Mouse (Mus musculus): ENCODE results near the gene Fpgs. TPM values are rescaled to one million over a fixed set of nuclear protein-coding genes. Genes with fewer than 3 reads are reported as not detected.

Fpgs gene
- polyA plus RNA-seq, 1 experiment from 2014 or later, result 17.3 TPM

- WGBS, result 65% methylated on average over 12 of the region's 12 CpGs
- Histone ChIP-seq H3K9me3 (no peaks in the 10 kb centered on the region), H3K4me3 (no peak overlapping the region), H3K4me2 (replicated peaks) (no peak overlapping the region), H3K27me3 (replicated peaks) (no peaks in the 10 kb centered on the region), H3K36me3 (no peaks in the 10 kb centered on the region), H3K9ac (no peak overlapping the region), H3K27ac (no peak overlapping the region), H3K4me1 (peaks cover 5% of the 10 kb centered on the region; the same call in 1 of the 2 replicates)
- no peak for ATAC-seq (ENCODE audit: low FRiP score, low read depth)
Observed at GRCm38 (mm10) chr2:32655826-32656225, 48.1 kb downstream of the Fpgs start.

GRCm38 (mm10) chr2:32655394-32655744 lies 48.6 kb downstream of the Fpgs start:
- Histone ChIP-seq H3K4me2 (replicated peaks) (no peak overlapping the region), H3K9ac (no peak overlapping the region), H3K4me1 (peaks cover 5% of the 10 kb centered on the region; the same call in 1 of the 2 replicates), H3K9me3 (no peaks in the 10 kb centered on the region), H3K27ac (no peak overlapping the region), H3K4me3 (no peak overlapping the region), H3K36me3 (no peaks in the 10 kb centered on the region), H3K27me3 (replicated peaks) (no peaks in the 10 kb centered on the region)
- no peak for ATAC-seq (ENCODE audit: low FRiP score, low read depth)
- 84% methylated on average over 3 of the region's 3 CpGs for WGBS

GRCm38 (mm10) chr2:32654743-32655393 lies 49.1 kb downstream of the Fpgs start:
- H3K4me3 ChIP-seq, result no peak overlapping the region
- no peaks in the 10 kb centered on the region for H3K9me3 ChIP-seq
- H3K27ac ChIP-seq, result no peak overlapping the region
- ATAC-seq (ENCODE audit: low FRiP score, low read depth), result no peak
- H3K27me3 ChIP-seq (replicated peaks), result no peaks in the 10 kb centered on the region
- 68% methylated on average over 14 of the region's 14 CpGs for WGBS
- H3K36me3 ChIP-seq, result no peaks in the 10 kb centered on the region
- H3K9ac ChIP-seq, result no peak overlapping the region
- no peak overlapping the region for H3K4me2 ChIP-seq (replicated peaks)
- H3K4me1 ChIP-seq, result peaks cover 5% of the 10 kb centered on the region; the same call in 1 of the 2 replicates

- H3K4me2 ChIP-seq (replicated peaks), result no peak overlapping the region
- H3K4me1 ChIP-seq, result peaks cover 5% of the 10 kb centered on the region; the same call in 1 of the 2 replicates
- 28% methylated on average over 7 of the region's 7 CpGs for WGBS
- H3K9me3 ChIP-seq, result no peaks in the 10 kb centered on the region
- no peak overlapping the region for H3K27ac ChIP-seq
- no peak overlapping the region for H3K9ac ChIP-seq
- ATAC-seq (ENCODE audit: low FRiP score, low read depth), result no peak
- no peaks in the 10 kb centered on the region for H3K27me3 ChIP-seq (replicated peaks)
- no peaks in the 10 kb centered on the region for H3K36me3 ChIP-seq
- H3K4me3 ChIP-seq, result no peak overlapping the region
Observed at GRCm38 (mm10) chr2:32653764-32654163, 50.2 kb downstream of the Fpgs start.

GRCm38 (mm10) chr2:32647366-32647765 lies 56.6 kb downstream of the Fpgs start:
- Histone ChIP-seq H3K4me3 (no peak overlapping the region), H3K36me3 (no peaks in the 10 kb centered on the region), H3K9me3 (no peaks in the 10 kb centered on the region), H3K27me3 (replicated peaks) (no peaks in the 10 kb centered on the region), H3K9ac (no peak overlapping the region), H3K27ac (no peak overlapping the region), H3K4me1 (peaks cover 3% of the 10 kb centered on the region; the same call in 1 of the 2 replicates), H3K4me2 (replicated peaks) (no peak overlapping the region)
- 90% methylated on average over 7 of the region's 7 CpGs for WGBS
- no peak for ATAC-seq (ENCODE audit: low FRiP score, low read depth)

GRCm38 (mm10) chr2:32646379-32647056 lies 57.4 kb downstream of the Fpgs start, which contains the start of gene Eng:
Eng (plus strand) TSS chr2:32646595.
- H3K36me3 ChIP-seq, result no peaks in the 10 kb centered on the region
- peak within 1 kb of the TSS; percentile 16; the same call in 1 of the 2 replicates for H3K4me3 ChIP-seq
- H3K27me3 ChIP-seq (replicated peaks), result no peaks in the 10 kb centered on the region
- peak within 1 kb of the TSS; percentile 40; the same call in 1 of the 2 replicates for H3K9ac ChIP-seq
- peak within 1 kb of the TSS; percentile 13; the same call in 1 of the 2 replicates for H3K4me2 ChIP-seq (replicated peaks)
- WGBS, result 61% methylated on average over 31 of the region's 31 CpGs
- ATAC-seq (ENCODE audit: low FRiP score, low read depth), result no peak
- peaks cover 3% of the 10 kb centered on the region; the same call in 1 of the 2 replicates for H3K4me1 ChIP-seq
- H3K27ac ChIP-seq, result no peak within 1 kb of the TSS
- no peaks in the 10 kb centered on the region for H3K9me3 ChIP-seq

- Histone ChIP-seq H3K9ac (no peak overlapping the region), H3K4me3 (no peak overlapping the region), H3K9me3 (no peaks in the 10 kb centered on the region), H3K27ac (no peak overlapping the region), H3K27me3 (replicated peaks) (no peaks in the 10 kb centered on the region), H3K4me2 (replicated peaks) (no peak overlapping the region), H3K4me1 (peaks cover 3% of the 10 kb centered on the region; the same call in 1 of the 2 replicates), H3K36me3 (no peaks in the 10 kb centered on the region)
- ATAC-seq (ENCODE audit: low FRiP score, low read depth), result no peak
- 82% methylated on average over 3 of the region's 3 CpGs for WGBS
Observed at GRCm38 (mm10) chr2:32645647-32646046, 58.3 kb downstream of the Fpgs start.

GRCm38 (mm10) chr2:32644799-32645475 lies 59.0 kb downstream of the Fpgs start:
- Histone ChIP-seq H3K27ac (no peak overlapping the region), H3K4me3 (no peak overlapping the region), H3K9ac (no peak overlapping the region), H3K36me3 (no peaks in the 10 kb centered on the region), H3K9me3 (no peaks in the 10 kb centered on the region), H3K4me1 (peaks cover 3% of the 10 kb centered on the region; the same call in 1 of the 2 replicates), H3K4me2 (replicated peaks) (no peak overlapping the region), H3K27me3 (replicated peaks) (no peaks in the 10 kb centered on the region)
- ATAC-seq (ENCODE audit: low FRiP score, low read depth), result no peak
- WGBS, result 89% methylated on average over 8 of the region's 8 CpGs

- Histone ChIP-seq H3K9me3 (no peaks in the 10 kb centered on the region), H3K27ac (no peak overlapping the region), H3K36me3 (no peaks in the 10 kb centered on the region), H3K4me2 (replicated peaks) (no peak overlapping the region), H3K4me3 (no peak overlapping the region), H3K27me3 (replicated peaks) (no peaks in the 10 kb centered on the region), H3K9ac (no peak overlapping the region), H3K4me1 (peaks cover 3% of the 10 kb centered on the region; the same call in 1 of the 2 replicates)
- ATAC-seq (ENCODE audit: low FRiP score, low read depth), result no peak
- 80% methylated on average over 9 of the region's 9 CpGs for WGBS
Observed at GRCm38 (mm10) chr2:32644083-32644482, 59.9 kb downstream of the Fpgs start.

GRCm38 (mm10) chr2:32642813-32643212 lies 61.1 kb downstream of the Fpgs start:
- H3K9ac ChIP-seq, result no peak overlapping the region
- H3K27ac ChIP-seq, result no peak overlapping the region
- no peak overlapping the region for H3K4me3 ChIP-seq
- no peak overlapping the region for H3K4me2 ChIP-seq (replicated peaks)
- no peak for ATAC-seq (ENCODE audit: low FRiP score, low read depth)
- no peaks in the 10 kb centered on the region for H3K9me3 ChIP-seq
- no peaks in the 10 kb centered on the region for H3K27me3 ChIP-seq (replicated peaks)
- no peaks in the 10 kb centered on the region for H3K36me3 ChIP-seq
- H3K4me1 ChIP-seq, result peaks cover 8% of the 10 kb centered on the region
- 79% methylated on average over 7 of the region's 7 CpGs for WGBS

GRCm38 (mm10) chr2:32641810-32642209 lies 62.1 kb downstream of the Fpgs start:
- Histone ChIP-seq H3K4me3 (no peak overlapping the region), H3K36me3 (no peaks in the 10 kb centered on the region), H3K4me2 (replicated peaks) (no peak overlapping the region), H3K9ac (no peak overlapping the region), H3K9me3 (no peaks in the 10 kb centered on the region), H3K27ac (no peak overlapping the region), H3K4me1 (peaks cover 10% of the 10 kb centered on the region), H3K27me3 (replicated peaks) (no peaks in the 10 kb centered on the region)
- ATAC-seq (ENCODE audit: low FRiP score, low read depth), result no peak
- 84% methylated on average over 5 of the region's 5 CpGs for WGBS

GRCm38 (mm10) chr2:32640550-32641051 lies 63.3 kb downstream of the Fpgs start:
- Histone ChIP-seq H3K9ac (no peak overlapping the region), H3K27ac (no peak overlapping the region), H3K36me3 (no peaks in the 10 kb centered on the region), H3K27me3 (replicated peaks) (no peaks in the 10 kb centered on the region), H3K4me2 (replicated peaks) (no peak overlapping the region), H3K9me3 (no peaks in the 10 kb centered on the region), H3K4me3 (no peak overlapping the region), H3K4me1 (peaks cover 7% of the 10 kb centered on the region)
- 63% methylated on average over 6 of the region's 6 CpGs for WGBS
- no peak for ATAC-seq (ENCODE audit: low FRiP score, low read depth)
